Mouse (Mus musculus) yolk sac, embryonic 10.5 days (tissue): ENCODE results near the gene Taf11.

Experiments used
- DNase-seq: peaks from one replicate; pipeline ENCODE4 v3.0.0-alpha.2; 2017; ENCODE audit warnings: low spot score

Taf11 gene

GRCm38 (mm10) chr17:27909622-27910500 lies at the start of gene Taf11:
Gene Taf11 (minus strand): TSS chr17:27909844.
- DNase-seq: peak; percentile 34

- DNase-seq: no peak
These were observed 48.0 kb upstream of the Taf11 start for GRCm38 (mm10) chr17:27957649-27958048.

GRCm38 (mm10) chr17:27954629-27955402 lies 45.2 kb upstream of the Taf11 start:
- peak; percentile 45 for DNase-seq

GRCm38 (mm10) chr17:27953136-27953535 lies 43.5 kb upstream of the Taf11 start:
- no peak for DNase-seq

- DNase-seq: no peak
These were observed 37.5 kb upstream of the Taf11 start for GRCm38 (mm10) chr17:27947155-27947554.

- no peak for DNase-seq
These were observed 36.7 kb upstream of the Taf11 start for GRCm38 (mm10) chr17:27946371-27946770.

GRCm38 (mm10) chr17:27945546-27946216 lies 36.0 kb upstream of the Taf11 start:
- DNase-seq: no peak

GRCm38 (mm10) chr17:27942131-27942530 lies 32.5 kb upstream of the Taf11 start:
- no peak for DNase-seq

- DNase-seq: no peak
These were observed 32.1 kb upstream of the Taf11 start for GRCm38 (mm10) chr17:27941698-27942097.

- DNase-seq: no peak
These were observed 31.5 kb upstream of the Taf11 start for GRCm38 (mm10) chr17:27941178-27941577.

- no peak for DNase-seq
These were observed 30.7 kb upstream of the Taf11 start for GRCm38 (mm10) chr17:27940352-27940751.

GRCm38 (mm10) chr17:27939028-27939427 lies 29.4 kb upstream of the Taf11 start:
- DNase-seq: no peak

GRCm38 (mm10) chr17:27938121-27938754 lies 28.6 kb upstream of the Taf11 start:
- DNase-seq: no peak

GRCm38 (mm10) chr17:27937054-27937615 lies 27.5 kb upstream of the Taf11 start:
- no peak for DNase-seq

GRCm38 (mm10) chr17:27935091-27935490 lies 25.4 kb upstream of the Taf11 start:
- no peak for DNase-seq

GRCm38 (mm10) chr17:27934136-27934910 lies 24.7 kb upstream of the Taf11 start:
- DNase-seq: no peak

- no peak for DNase-seq
These were observed 22.2 kb upstream of the Taf11 start for GRCm38 (mm10) chr17:27931826-27932225.

- no peak for DNase-seq
These were observed 20.6 kb upstream of the Taf11 start for GRCm38 (mm10) chr17:27930291-27930690.

- no peak for DNase-seq
These were observed 15.9 kb upstream of the Taf11 start for GRCm38 (mm10) chr17:27925504-27925903.

- no peak for DNase-seq
These were observed 15.4 kb upstream of the Taf11 start for GRCm38 (mm10) chr17:27925054-27925453.

- DNase-seq: no peak
These were observed 12.6 kb upstream of the Taf11 start for GRCm38 (mm10) chr17:27922174-27922712.
